Mouse (Mus musculus): Measurements from ENCODE around the gene Capn1. TPM values are rescaled to one million over a fixed set of nuclear protein-coding genes. Genes with fewer than 3 reads are reported as not detected.

The Capn1 gene
- polyA plus RNA-seq, 2 experiments from 2014 or later, result 48.8 to 56.7 TPM

- no peak for ATAC-seq
Measured at GRCm38 (mm10) chr19:6038326-6038725, 22.6 kb upstream of the Capn1 start.

DNA sequence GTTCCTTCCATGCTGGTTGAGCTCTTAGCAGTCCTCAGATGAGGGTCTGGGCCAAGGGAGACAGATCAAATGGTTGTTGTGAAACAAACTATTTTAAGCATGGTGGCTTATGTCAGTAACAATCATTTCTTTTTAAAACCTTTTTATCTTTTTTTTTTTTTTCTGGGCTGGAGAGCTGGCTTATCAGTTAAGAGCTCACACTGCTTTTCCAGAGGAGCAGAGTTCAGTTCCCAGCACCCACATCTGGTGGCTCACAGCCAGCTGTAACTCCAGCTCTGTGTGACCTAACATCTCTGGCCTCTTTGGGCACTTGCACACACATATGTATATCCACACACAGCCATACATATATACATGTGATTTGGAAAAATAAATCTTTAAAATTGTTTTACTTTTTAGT, 22.0 kb upstream of the Capn1 start:
- ATAC-seq, result no peak

DNA sequence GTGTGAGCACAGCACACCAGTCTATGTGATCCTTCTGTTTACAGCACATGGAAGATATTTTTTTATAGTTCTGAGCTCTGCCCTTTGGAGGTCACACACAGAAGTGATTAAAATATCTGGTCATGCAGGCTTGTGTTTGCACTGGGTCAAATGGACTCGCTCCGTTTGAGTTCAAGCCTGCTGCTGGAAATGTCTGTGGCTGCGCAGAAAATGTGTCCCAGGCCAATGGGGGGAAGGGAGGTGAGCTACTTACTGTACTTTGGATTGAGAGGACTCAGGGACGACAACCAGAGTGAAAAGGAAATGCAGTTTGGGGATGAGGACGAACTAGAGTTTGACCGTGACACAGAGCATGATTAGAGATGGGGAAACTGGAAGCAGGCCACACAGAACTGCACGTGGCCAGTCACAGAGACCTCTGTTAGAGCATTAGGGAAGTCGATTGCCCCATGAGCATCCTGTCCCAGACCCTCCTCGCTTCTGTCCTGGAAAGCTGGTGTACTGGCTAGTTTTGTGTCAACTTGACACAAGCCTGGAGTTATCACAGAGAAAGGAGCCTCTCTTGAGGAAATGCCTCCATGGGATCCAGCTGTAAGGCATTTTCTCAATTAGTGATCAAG, 20.4 kb upstream of the Capn1 start:
- no peak for ATAC-seq

GRCm38 (mm10) chr19:6030520-6031280, 15.0 kb upstream of the Capn1 start:
- ATAC-seq, result no peak

DNA sequence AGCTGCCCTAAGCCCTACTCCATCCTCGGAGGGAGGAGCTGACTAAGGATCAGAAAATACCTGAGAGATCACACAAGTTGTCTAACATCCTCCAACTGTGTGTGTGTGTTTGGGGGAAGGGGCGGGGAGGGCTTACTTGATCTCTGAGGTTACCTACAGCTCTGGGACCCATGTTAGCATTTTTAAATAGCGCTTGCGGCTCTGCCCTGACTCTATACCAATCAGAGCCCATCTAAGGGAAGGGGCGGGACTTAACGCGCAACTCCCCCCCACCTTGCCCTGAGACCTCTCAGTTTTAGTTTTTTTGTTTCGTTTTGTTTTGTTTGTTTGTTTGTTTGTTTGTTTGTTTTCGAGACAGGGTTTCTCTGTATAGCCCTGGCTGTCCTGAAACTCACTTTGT, 13.7 kb upstream of the Capn1 start:
- ATAC-seq, result no peak

DNA sequence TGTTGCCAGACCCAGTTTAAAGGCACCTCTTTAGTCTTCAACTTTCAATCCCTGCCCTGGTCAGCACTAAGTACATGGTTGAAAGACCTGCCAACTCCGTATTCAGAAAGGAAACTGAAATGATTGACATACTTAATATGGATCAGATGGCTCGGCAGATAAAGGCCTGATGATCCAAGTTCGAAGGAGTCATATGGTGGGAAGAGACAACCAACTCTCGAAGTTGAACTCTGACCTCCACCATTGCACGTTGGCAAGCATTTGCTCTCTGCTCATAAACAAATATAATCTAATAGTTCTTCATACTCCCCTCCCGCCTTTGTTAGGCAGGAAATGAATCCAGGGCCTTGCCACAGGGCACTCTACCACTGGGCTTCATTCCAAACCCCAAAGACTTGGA, 13.3 kb upstream of the Capn1 start:
- no peak for ATAC-seq

DNA sequence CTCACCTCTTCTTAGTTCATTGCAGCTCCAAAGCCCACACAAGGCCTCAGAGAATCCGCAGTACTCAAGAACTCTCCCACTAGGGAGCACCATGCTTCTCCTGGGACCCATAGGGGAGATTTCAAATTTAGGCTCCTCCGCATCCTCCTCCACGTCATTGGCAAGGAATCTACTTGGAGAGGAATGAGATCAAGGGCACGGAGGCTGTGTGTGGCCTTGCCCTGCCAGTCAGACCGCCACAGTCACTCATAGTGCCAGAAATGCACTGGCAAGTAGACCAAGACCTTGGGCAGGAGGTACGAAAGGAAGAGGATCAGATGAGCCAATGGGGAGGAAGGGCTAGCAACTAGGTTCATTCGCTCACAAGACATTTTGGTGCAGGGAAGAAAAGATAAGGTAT, 8.2 kb upstream of the Capn1 start:
- no peak for ATAC-seq

DNA sequence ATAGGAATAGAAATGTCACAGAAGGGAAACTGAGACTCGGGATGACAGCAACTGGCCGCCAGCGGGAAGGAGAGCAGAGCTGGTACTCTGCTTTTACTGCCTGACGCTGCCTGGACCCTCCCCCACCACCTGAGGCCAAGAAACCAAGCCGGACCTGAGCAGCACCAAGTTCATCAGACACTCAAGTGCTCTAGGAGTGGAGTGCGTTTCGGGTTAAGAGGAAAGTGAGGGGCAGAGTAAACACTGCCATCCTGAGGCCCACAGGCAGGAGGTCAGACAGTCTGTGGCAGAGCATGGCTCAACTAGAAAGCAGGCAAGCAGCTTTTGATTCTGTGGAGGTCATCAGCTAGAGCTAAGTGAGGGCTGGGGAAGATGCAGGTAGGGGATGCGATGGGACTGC, 7.4 kb upstream of the Capn1 start:
- ATAC-seq, result no peak

DNA sequence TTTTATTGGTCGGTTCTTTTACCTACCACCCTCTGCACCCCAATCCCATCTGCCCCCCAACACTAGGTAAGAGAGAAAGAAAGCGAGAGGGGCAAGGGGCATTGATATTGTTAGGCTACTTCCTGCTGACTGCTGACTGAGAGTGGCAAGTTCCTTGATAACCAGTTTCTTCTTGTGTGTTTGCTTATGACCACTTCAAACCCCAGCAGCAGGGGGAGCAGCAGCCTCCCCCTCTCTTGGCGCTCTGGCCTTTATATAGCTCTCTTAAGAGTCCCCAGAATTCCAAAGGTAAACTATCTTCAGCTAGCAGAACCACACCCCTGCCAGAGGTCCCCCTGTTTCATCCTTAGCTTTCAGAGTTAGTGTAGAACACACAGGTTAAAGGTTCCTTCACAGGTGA, 4.6 kb upstream of the Capn1 start:
- ATAC-seq, result no peak

DNA sequence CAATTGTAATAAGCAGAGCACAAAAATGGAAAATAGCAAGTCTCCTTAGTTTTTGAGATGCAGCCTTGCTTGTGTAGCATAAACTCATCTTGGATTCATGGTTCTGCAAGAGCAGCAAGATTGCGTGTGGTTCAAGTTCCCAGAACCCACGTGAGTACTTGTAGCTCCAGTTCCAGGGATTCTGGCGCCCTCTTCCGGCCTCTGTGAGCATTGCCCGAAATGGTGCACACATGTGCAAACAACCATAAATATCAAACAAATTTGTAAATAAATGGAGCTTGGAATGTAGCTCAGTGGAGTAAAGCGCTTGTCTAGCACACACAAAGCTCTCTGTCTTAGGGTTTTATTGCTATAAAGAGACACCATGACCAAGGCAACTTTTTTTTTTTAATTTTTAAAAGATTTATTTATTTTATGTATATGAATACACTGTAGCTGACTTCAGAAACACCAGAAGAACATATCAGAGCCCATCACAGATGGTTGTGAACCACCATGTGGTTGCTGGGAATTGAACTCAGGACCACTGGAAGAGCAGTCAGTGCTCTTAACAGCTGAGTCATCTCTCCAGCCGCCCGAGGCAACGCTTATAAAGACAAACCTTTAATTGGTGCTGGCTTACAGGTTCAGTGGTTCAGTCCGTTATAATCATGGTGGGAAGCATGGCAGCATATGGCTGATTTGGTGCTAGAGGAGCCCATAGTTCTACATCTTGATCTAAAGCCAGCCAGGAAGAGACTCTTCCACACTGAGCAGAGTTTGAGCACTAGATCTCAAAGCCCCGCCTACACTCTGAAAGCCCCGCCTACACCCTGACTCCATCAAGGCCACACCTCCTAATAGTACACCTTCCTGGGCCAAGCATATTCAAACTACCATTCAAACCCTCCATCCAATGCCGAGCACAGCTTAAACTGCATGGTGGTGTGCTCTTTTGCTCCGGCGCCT, 2.7 kb upstream of the Capn1 start:
- ATAC-seq, result peak; percentile 19

GRCm38 (mm10) chr19:6016532-6016931, 835 bp upstream of the Capn1 start:
- no peak for ATAC-seq

- ATAC-seq, result peak; percentile 63
Measured at GRCm38 (mm10) chr19:6014991-6015510, 646 bp downstream of the Capn1 start.

GRCm38 (mm10) chr19:6013691-6014090, 2.0 kb downstream of the Capn1 start:
- no peak for ATAC-seq

DNA sequence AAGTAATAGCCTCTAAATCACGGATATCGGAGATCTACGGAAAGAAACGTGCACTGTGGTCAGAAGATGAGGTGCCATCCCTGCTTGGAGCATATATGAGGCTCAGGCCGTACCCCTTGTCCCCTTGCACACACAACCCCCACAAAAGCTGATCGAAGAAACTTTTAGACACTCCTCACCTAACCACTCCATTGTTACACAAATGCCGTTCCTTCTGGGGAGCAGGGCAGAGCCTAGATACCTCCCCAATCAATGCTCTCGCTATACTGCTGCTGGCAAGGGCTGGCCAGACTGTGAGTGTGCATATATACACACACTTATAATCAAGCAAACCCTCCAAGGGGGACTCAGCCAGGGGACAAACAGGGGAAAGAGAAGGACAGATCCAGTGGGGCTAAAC, 6.6 kb downstream of the Capn1 start:
- no peak for ATAC-seq

DNA sequence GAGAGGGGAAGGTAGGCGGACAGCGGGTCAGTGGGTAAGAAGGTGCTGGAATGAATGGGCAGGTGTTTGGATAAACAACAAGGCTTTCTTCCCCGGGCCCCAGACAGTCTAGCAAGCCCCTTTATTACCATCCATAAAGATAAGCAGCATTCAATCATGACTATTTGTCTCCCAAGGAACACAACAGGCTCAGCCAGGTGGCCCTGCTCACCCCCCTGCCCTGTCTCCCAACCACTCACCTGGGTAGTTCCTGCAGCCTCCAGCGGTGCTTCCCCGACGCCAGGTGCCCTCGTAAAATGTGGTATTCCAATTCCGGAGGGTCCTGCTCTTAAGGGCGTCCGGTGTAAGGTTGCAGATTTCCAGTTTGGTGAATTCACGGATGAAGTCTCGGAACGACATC, 8.7 kb downstream of the Capn1 start:
- no peak for ATAC-seq

DNA sequence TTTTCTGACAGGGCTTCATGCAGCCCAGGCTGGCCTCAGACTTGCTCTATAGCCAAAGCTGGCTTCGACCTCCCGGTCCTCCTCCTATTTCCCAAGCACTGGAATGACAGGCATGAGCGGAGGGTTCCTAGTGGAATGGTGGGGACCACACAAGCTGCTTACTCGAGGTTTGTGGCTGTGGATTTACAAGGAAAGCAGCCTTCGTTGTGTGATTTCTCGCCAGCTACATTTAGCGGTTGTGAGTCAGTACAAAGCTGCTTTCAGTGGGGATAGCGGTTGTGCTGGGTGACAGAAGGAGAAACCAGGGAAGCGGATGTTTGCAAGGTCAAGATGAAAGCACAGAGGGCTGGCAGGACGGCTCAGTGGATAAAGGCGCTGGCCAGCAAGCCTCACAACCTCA, 10.2 kb downstream of the Capn1 start:
- no peak for ATAC-seq

- no peak for ATAC-seq
Measured at GRCm38 (mm10) chr19:5999969-6000368, 15.7 kb downstream of the Capn1 start.

GRCm38 (mm10) chr19:5998180-5998579, 17.5 kb downstream of the Capn1 start:
- no peak for ATAC-seq

DNA sequence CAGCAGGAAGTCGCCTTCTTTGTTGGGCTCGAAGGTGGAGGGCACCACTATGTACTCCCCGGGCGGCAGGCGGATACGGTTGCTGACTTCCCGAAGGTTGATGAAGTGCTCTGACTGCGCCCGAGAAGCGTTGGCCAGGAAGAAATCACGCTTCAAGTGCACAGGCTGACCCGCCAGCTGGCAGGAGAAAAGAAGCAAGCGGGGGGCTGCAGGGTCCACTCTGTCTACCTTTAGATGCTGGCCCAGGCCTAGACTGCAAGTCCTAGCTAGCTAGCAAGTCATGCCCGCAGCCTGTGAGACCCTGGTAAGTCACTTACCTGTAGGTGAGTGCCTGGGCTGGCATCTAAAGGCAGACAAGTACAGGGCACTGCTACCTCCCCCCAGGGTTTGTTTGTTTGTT, 21.0 kb downstream of the Capn1 start:
- no peak for ATAC-seq

- ATAC-seq, result no peak
Measured at GRCm38 (mm10) chr19:5992012-5992411, 23.7 kb downstream of the Capn1 start.

DNA sequence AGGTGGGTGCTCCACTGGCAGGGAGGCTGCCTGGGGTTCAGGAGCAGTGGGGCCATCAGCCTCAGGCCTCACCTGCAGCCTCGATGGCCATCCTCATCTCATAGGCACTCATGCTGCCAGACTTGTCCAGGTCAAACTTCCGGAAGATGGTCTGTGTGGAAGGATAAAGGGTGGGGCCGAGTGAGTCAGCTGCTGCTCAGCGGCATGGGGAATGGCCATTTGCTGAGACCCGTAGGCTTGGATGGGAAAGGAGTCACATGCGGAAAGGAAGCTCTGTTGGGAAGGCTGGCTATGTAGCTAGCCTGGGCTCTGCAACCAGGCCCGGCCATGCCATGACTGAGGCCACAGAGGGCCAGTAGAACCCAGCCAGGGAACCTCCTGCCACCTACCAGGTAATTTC, 24.2 kb downstream of the Capn1 start:
- ATAC-seq, result no peak

DNA sequence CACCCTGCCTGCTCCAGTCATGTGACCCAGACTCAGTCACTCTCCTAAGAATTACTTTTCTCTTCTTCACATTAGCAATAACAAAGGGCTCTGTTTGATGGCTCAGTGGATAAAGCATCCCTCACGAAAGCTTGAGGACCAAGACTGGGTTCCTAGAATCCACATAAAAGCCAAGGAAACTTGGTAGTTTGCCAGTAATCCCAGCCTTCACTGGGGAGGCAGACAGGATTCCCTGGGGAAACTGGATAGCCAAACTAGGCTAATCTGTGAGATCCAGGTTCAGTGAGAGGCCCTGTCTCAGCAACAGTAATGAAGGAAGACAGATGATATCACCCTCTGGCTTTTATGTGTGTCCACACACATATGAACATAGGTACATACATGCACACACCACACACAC, 24.8 kb downstream of the Capn1 start:
- ATAC-seq, result no peak

DNA sequence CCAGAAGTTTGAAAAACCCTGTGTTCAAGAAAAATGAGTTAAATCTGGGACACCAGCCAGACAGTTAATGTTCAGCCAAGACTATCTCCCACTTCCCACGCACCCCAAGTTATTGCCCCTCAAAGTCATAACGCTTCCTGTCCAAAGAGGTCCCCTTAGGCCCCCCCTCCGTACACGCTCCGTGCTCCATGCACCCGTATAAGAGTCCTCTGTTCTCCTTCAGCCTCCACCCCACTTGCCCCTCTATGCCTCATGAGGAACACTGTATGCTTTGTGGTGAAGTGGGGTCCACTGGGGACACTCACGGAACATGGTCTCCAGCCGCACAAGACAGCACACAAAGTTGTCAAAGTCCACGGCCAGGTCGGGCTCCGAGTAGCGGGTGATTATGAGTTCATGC, 25.7 kb downstream of the Capn1 start:
- ATAC-seq, result no peak

All from activated CD4-positive, CD25-positive, alpha-beta regulatory T cell, adult 4 months (primary cell).